In the genomic region with DNA sequence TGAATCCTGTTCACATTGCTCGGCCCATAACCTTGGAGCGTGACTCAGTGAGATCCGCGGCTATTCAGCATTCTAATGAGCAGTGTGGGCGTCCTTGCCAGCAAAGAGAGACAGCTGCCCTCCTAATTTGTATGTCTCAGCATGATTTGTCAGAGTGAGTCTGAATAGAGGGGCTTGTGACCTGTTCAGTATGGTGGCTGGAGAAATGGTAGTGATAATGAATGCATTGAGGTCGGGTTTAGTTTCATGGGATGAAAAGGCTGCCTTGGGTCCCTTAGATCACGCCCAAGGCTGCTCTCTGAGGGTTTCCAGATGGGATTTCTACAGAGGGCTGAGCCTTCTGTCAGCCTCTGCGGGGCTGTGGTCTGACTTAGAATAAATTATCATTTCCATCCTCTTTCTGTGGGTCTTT, we compare ENCODE assay signal across 9 mouse cellular contexts.
A peak's percentile ranks its signal among the peaks of the same experiment; 100 is the strongest.
DNase-seq lines count a peak whose midpoint lies in the region; ATAC-seq and TF ChIP-seq lines count a peak whose summit lies in the region.
"Had no signal": no experiment of that assay in that cellular context is flagged by ENCODE, and none has a peak within 500 bp of the region (broad histone marks: within the 10 kb centered on the region; RNA-seq: fewer than 3 reads in every experiment).

No protein-coding gene starts in this region.

- no peaks in the 10 kb centered on the region for H3K27me3 ChIP-seq in ES-Bruce4 (ENCODE audit: control insufficient read depth, insufficient read depth, low read length, poor library complexity, severe bottlenecking)
- H3K27me3 ChIP-seq in forebrain, embryonic 11.5 days (ENCODE audit: control insufficient read depth, insufficient read depth, low read length), result no peaks in the 10 kb centered on the region
- no peaks in the 10 kb centered on the region for H3K27me3 ChIP-seq in midbrain, embryonic 14.5 days (ENCODE audit: control insufficient read depth, insufficient read depth, low read length)
- H3K27me3 ChIP-seq: heart, embryonic 12.5 days had no signal

- TF ChIP-seq CTCF in ES-Bruce4 (IDR thresholded peaks at IDR 0.05; ENCODE audit: low read depth, low read length), result no peak

- H3K27ac ChIP-seq in ES-Bruce4 (ENCODE audit: insufficient read depth, low read length), result peak overlapping the region; percentile 97
- H3K27ac ChIP-seq in forebrain, embryonic 11.5 days (ENCODE audit: low read depth, low read length), result peak overlapping the region; percentile 91
- peak overlapping the region; percentile 87 for H3K27ac ChIP-seq in midbrain, embryonic 14.5 days (replicated peaks; ENCODE audit: low read depth, low read length)

- ATAC-seq in forebrain, embryonic 11.5 days (replicated peaks; ENCODE audit: low FRiP score), result peak; percentile 87
- peak; percentile 80 for ATAC-seq in midbrain, embryonic 14.5 days (ENCODE audit: low FRiP score, low TSS enrichment)
- ATAC-seq in megakaryocyte-erythroid progenitor cell, adult 5-6 weeks (replicated peaks; ENCODE audit: low FRiP score, low TSS enrichment, poor library complexity, severe bottlenecking), result no peak

- H3K9me3 ChIP-seq in ES-Bruce4 (replicated peaks; ENCODE audit: control insufficient read depth, insufficient read depth, low read length, poor library complexity, severe bottlenecking), result no peaks in the 10 kb centered on the region
- H3K9me3 ChIP-seq in forebrain, embryonic 11.5 days (ENCODE audit: control insufficient read depth, low read length), result no peaks in the 10 kb centered on the region
- no peaks in the 10 kb centered on the region for H3K9me3 ChIP-seq in midbrain, embryonic 14.5 days (ENCODE audit: control insufficient read depth, low read length)
- H3K9me3 ChIP-seq: heart, embryonic 12.5 days had no signal

- H3K9ac ChIP-seq in ES-Bruce4 (ENCODE audit: low read depth, poor library complexity, severe bottlenecking), result peak overlapping the region; percentile 19
- H3K9ac ChIP-seq in forebrain, embryonic 11.5 days (ENCODE audit: low read length), result peak overlapping the region; percentile 51; the same call in 1 of the 2 replicates
- no peak overlapping the region for H3K9ac ChIP-seq in midbrain, embryonic 14.5 days (replicated peaks; ENCODE audit: low read length)
- H3K9ac ChIP-seq: heart, embryonic 12.5 days had no signal

- peak; percentile 53 to 81 for DNase-seq in adrenal gland, adult (ENCODE audit: inconsistent age in 2 of 2, low spot score in 1 of 2)
- no peak for DNase-seq in adrenal gland, postnatal 4 days (ENCODE audit: low spot score in 2 of 2)
- DNase-seq in forebrain, embryonic 11.5 days (ENCODE audit: low spot score), result no peak
- DNase-seq in midbrain, embryonic 14.5 days, result peak; percentile 81
- no peak for DNase-seq in thymus, adult 18-20 months
- DNase-seq in heart, postnatal 10 days, result no peak

- H3K4me2 ChIP-seq in forebrain, embryonic 11.5 days (ENCODE audit: low read depth, low read length, severe bottlenecking), result peak overlapping the region; percentile 43; the same call in 1 of the 2 replicates
- H3K4me2 ChIP-seq in midbrain, embryonic 14.5 days (ENCODE audit: low read length), result peak overlapping the region; percentile 41
- H3K4me2 ChIP-seq: heart, embryonic 12.5 days had no signal

- TF ChIP-seq POLR2A in ES-Bruce4 (IDR thresholded peaks at IDR 0.05; ENCODE audit: insufficient read depth, low read length), result no peak

- H3K4me3 ChIP-seq in ES-Bruce4 (ENCODE audit: low read depth, low read length), result peak overlapping the region; percentile 58
- no peak overlapping the region for H3K4me3 ChIP-seq in forebrain, embryonic 11.5 days (ENCODE audit: low read depth, low read length)
- H3K4me3 ChIP-seq in midbrain, embryonic 14.5 days (replicated peaks; ENCODE audit: low read depth, low read length), result no peak overlapping the region
- H3K4me3 ChIP-seq: heart, embryonic 12.5 days had no signal

- 4% methylated on average over 8 of the region's 8 CpGs for WGBS in forebrain, embryonic 11.5 days
- 3% methylated on average over 8 of the region's 8 CpGs for WGBS in midbrain, embryonic 14.5 days

- peaks cover 7% of the 10 kb centered on the region for H3K4me1 ChIP-seq in ES-Bruce4 (ENCODE audit: control insufficient read depth, insufficient read depth, low read length)
- H3K4me1 ChIP-seq in forebrain, embryonic 11.5 days (replicated peaks; ENCODE audit: control insufficient read depth, insufficient read depth, low read length), result peaks cover 62% of the 10 kb centered on the region
- peaks cover 73% of the 10 kb centered on the region for H3K4me1 ChIP-seq in midbrain, embryonic 14.5 days (ENCODE audit: control insufficient read depth, insufficient read depth, low read length)

- no peaks in the 10 kb centered on the region for H3K36me3 ChIP-seq in ES-Bruce4 (ENCODE audit: control insufficient read depth, insufficient read depth, low read length, poor library complexity, severe bottlenecking)
- no peaks in the 10 kb centered on the region for H3K36me3 ChIP-seq in forebrain, embryonic 11.5 days (ENCODE audit: control insufficient read depth, insufficient read depth, low read length)
- no peaks in the 10 kb centered on the region for H3K36me3 ChIP-seq in midbrain, embryonic 14.5 days (ENCODE audit: control insufficient read depth, insufficient read depth, low read length)
- H3K36me3 ChIP-seq: heart, embryonic 12.5 days had no signal

- intact Hi-C loops in heart, postnatal 10 days (cut with DNase I), result no loop called here

- TF ChIP-seq EP300 in ES-Bruce4 (IDR thresholded peaks at IDR 0.05; ENCODE audit: insufficient read depth, low read depth, low read length), result peak; percentile 87

Comparison
In these comparisons a context has a peak if more than half of its experiments do, and no peak if none do; other contexts are left out.
1. DNase-seq: peak in adrenal gland, adult (2 of 2) and midbrain, embryonic 14.5 days (single experiment); none in adrenal gland, postnatal 4 days (0 of 2), forebrain, embryonic 11.5 days (single experiment), thymus, adult 18-20 months (0 of 2) and heart, postnatal 10 days (0 of 2).
2. Peak in every context shown above with its lines, with median percentiles within 50 percentile points of each other: H3K27ac ChIP-seq.